Mouse (Mus musculus) lung, embryonic 16.5 days (tissue): Measurements from ENCODE around the gene Fut1. TPM values are rescaled to one million over a fixed set of nuclear protein-coding genes. Genes with fewer than 3 reads are reported as not detected.
"Not testable (repeated sequence)": the region's sequence is repeated elsewhere in the genome, so short reads cannot be mapped to it uniquely, and the experiment has no call there.

Source experiments
- ATAC-seq: fragments of 200-750 bp; cut with Nextera tagmentation; 2 replicates; pipeline ENCODE4 v1.8.0; 2017; ENCODE audit warnings: low read depth, mild to moderate bottlenecking, moderate library complexity
- H3K27ac ChIP-seq: fragments of 300-500 bp; sonication (generic); 2 replicates; pipeline ENCODE4 v1.5.1; 2014; ENCODE audit warnings: mild to moderate bottlenecking, control low read depth, low read length
- H3K27me3 ChIP-seq: fragments of 300-500 bp; sonication (generic); 2 replicates; pipeline ENCODE4 v1.6.1; 2014; ENCODE audit warnings: low read depth, low read length, mixed read lengths; ENCODE audit not compliant: control insufficient read depth, insufficient read depth
- H3K36me3 ChIP-seq: fragments of 300-500 bp; sonication (generic); 2 replicates; pipeline ENCODE4 v1.6.1; 2014; ENCODE audit warnings: low read length; ENCODE audit not compliant: control insufficient read depth, insufficient read depth
- H3K4me1 ChIP-seq: fragments of 300-500 bp; sonication (generic); replicated peaks from 2 replicates; pipeline ENCODE4 v1.6.1; 2014; ENCODE audit warnings: low read length, mixed read lengths; ENCODE audit not compliant: control insufficient read depth, insufficient read depth
- H3K4me2 ChIP-seq: fragments of 300-500 bp; sonication (generic); 2 replicates; pipeline ENCODE4 v1.6.1; 2014; ENCODE audit warnings: low read depth, low read length, control low read depth
- H3K4me3 ChIP-seq: fragments of 300-500 bp; sonication (generic); 2 replicates; pipeline ENCODE4 v1.5.1; 2014; ENCODE audit warnings: mild to moderate bottlenecking, low read length, control low read depth
- H3K9ac ChIP-seq: fragments of 300-500 bp; sonication (generic); 2 replicates; pipeline ENCODE4 v1.6.1; 2014; ENCODE audit warnings: low read length, control low read depth
- H3K9me3 ChIP-seq: fragments of 300-500 bp; sonication (generic); 2 replicates; pipeline ENCODE4 v1.6.1; 2016; ENCODE audit warnings: low read length; ENCODE audit not compliant: control insufficient read depth
- WGBS: fragments of 180-500 bp; shearing (Covaris S2); extraction: QIAGEN DNeasy Blood & Tissue Kit; methylation state at CpG from one replicate; pipeline ENCODE4 v1.1.7; 2014; 5-methylcytosine and 5-hydroxymethylcytosine counted together
- polyA plus RNA-seq: library from polyadenylated mRNA; unstranded; fragments of >200 nt; fragmentation: Nextera tagmentation; extraction: Ambion mirVana; gene quantifications from 2 replicates; pipeline ENCODE4 v1.2.1, GENCODE M21; 2015

The Fut1 gene
- polyA plus RNA-seq, 1 experiment from 2014 or later: 0.70 TPM

DNA sequence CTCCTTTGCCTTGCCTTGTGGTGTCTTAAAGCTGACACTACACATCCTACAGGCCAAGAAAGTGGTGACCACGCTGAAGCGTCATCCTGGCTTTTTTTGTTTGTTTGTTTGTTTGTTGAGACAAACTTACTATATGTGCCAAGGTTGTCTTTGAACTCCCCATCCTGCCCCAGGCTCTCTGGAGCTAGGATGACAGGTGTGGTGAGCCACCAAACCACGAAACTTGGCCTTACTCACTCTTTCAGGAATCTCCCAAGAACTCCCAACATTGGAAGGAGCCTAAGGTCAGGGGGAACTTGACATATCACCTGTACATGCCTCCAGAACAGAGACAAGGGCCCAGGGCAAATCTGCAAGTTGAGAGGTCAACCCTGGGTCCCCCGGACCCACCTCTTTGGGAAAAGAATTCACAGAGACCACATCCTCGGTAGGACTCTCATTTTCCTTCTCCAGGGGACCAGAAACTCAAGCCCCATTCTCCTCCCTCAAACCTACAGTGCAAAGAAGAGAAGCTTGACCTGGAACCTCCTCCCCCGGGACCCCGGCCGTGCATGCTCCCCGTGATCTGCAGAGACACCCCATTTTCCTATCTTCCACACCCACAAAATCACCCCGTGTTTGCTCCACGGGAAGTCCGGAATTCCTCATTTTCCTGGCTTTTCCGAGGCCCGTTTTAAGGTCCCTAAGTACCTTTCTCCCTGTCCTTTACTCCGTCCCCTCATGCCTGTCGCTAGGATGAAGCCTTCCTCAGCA is 25.6 kb downstream of the Fut1 start:
- no peaks in the 10 kb centered on the region for H3K27me3 ChIP-seq

DNA sequence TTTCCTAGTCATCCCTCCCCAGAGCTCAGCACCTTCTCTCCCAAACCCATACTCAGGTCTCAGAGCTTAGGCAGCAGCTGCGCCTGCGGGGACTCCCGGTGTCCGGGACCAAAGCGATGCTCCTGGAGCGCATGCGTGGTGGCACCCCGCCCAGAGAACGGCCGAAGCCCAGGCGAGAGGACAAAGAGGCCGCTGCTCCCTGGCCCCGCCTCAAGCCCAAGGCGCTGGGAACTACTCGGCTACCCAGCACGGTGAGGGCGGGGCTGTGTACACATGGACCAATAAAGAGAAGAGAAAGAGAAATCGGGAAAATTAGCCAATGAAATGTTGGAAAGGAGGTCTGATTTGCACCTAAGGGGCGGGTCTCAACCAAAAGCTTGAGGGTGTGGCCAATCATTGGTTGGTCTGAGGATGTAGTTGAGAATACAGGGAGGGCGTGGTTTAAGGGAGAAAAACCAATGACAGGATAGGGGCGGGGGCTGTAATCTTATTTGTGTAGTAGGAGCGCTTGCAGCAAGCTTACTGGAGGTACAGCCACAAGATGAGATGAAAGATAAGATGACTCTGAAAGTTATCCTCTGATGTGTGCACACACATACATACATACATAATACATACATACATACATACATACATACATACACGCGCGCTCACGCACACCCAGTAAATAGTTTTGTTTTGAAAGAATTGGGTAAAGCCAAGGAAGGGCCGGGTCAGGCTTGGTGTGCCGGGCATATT is 26.5 kb downstream of the Fut1 start:
- Histone ChIP-seq H3K9ac (peak overlapping the region; percentile 80), H3K4me2 (peak overlapping the region; percentile 91), H3K27ac (peak overlapping the region; percentile 89), H3K9me3 (no peaks in the 10 kb centered on the region), H3K27me3 (no peaks in the 10 kb centered on the region), H3K4me3 (peak overlapping the region; percentile 57), H3K36me3 (no peaks in the 10 kb centered on the region), H3K4me1 (peaks cover 41% of the 10 kb centered on the region)
- WGBS: 6% methylated on average over 28 of the region's 28 CpGs
- peak; percentile 92 for ATAC-seq

More for the DNA sequence above, 25.6 kb downstream of the Fut1 start:
- 27% methylated on average over 16 of the region's 16 CpGs for WGBS
- ATAC-seq: no peak
- peak overlapping the region; percentile 80 for H3K9ac ChIP-seq
- H3K9me3 ChIP-seq: no peaks in the 10 kb centered on the region
- no peaks in the 10 kb centered on the region for H3K36me3 ChIP-seq
- H3K4me1 ChIP-seq: peaks cover 47% of the 10 kb centered on the region
- H3K4me2 ChIP-seq: peak overlapping the region; percentile 91
- peak overlapping the region; percentile 57 for H3K4me3 ChIP-seq
- peak overlapping the region; percentile 89 for H3K27ac ChIP-seq

DNA sequence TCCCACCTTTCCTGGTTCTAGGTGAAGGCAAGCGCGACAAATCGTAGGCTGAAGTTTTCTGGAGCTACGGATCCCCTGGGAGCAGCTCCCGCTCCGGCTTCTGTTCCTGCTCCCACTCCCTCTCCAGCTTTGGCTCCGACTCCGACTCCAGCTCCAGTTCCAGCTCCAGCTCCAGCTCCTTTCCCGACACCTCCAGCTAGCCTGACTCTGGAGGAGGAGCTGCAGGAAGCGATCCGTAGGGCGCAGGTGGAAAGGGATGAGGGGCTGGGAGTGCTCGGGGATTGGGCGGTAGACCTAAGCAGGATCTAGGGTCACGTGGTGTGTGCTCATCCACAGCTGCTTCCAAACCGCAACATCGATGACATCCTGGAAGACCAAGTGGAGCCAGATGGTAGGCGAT is 27.1 kb downstream of the Fut1 start:
- Histone ChIP-seq H3K36me3 (no peaks in the 10 kb centered on the region), H3K4me2 (peak overlapping the region; percentile 91), H3K27me3 (no peaks in the 10 kb centered on the region), H3K4me1 (peaks cover 38% of the 10 kb centered on the region), H3K9me3 (no peaks in the 10 kb centered on the region), H3K9ac (peak overlapping the region; percentile 11; the same call in 1 of the 2 replicates), H3K4me3 (peak overlapping the region; percentile 30), H3K27ac (peak overlapping the region; percentile 51)
- ATAC-seq: peak; percentile 6
- WGBS: 8% methylated on average over 18 of the region's 18 CpGs

DNA sequence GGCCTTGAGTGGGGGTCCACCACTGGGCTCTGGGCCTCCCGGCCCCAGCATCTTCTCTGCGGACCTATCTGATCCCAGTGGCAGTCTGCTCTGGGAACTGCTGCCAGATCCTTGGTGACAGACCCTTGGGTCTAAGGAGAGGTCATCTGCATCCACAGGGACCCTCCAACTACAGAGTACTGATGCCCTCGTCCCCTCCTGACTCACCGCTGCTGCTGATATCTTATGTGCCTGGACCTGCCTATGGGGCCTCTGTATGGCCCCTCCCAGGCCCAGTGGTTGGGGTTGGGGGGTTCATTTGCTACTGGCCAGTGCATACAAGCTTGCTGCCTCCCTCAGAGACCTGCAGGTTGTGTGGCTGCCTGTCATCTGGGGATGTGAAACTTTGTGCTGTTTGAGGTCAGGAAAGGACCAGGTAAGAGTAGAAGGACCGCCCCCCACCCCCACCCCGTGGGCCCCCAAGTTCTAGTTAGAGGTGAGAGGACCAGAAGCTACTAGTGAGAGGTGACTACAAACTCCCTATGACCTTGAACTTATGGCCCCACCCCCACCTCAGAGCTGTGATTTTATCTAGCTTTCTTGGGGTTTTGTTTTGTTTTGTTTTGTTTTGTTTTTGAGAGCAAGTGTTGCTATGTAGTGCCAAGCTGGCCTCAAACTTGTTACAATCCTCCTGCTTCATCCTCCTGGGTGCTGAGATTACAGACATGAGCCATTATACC is 27.9 kb downstream of the Fut1 start:
- peak overlapping the region; percentile 11; the same call in 1 of the 2 replicates for H3K9ac ChIP-seq
- H3K9me3 ChIP-seq: no peaks in the 10 kb centered on the region
- no peaks in the 10 kb centered on the region for H3K27me3 ChIP-seq
- H3K27ac ChIP-seq: no peak overlapping the region
- no peak for ATAC-seq
- H3K4me2 ChIP-seq: no peak overlapping the region; the same call in 1 of the 2 replicates
- WGBS: 69% methylated on average over 6 of the region's 6 CpGs
- no peaks in the 10 kb centered on the region for H3K36me3 ChIP-seq
- no peak overlapping the region for H3K4me3 ChIP-seq
- H3K4me1 ChIP-seq: peaks cover 30% of the 10 kb centered on the region

DNA sequence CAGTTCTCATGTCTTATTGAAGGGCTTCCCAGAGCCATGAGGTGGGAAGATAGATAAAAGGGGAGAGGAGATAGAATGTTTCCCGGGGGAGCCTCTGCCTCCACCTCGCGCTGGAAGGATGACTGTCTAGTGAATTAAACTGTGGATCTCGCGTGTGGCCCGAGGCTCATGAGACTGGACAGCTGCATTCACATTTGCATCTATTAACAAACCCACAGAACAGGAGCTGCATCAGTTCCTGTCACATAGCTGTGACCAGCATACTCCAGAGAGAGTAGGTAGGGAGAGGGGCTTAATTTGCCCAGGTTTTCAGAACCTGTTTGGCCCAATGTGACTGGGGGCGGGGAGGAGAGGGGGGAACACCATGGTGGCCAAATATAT is 28.5 kb downstream of the Fut1 start:
- Histone ChIP-seq H3K27me3 (no peaks in the 10 kb centered on the region), H3K9ac (no peak overlapping the region), H3K4me1 (peaks cover 25% of the 10 kb centered on the region), H3K4me3 (no peak overlapping the region), H3K36me3 (no peaks in the 10 kb centered on the region), H3K27ac (no peak overlapping the region), H3K4me2 (no peak overlapping the region), H3K9me3 (no peaks in the 10 kb centered on the region)
- ATAC-seq: no peak
- 78% methylated on average over 7 of the region's 7 CpGs for WGBS

DNA sequence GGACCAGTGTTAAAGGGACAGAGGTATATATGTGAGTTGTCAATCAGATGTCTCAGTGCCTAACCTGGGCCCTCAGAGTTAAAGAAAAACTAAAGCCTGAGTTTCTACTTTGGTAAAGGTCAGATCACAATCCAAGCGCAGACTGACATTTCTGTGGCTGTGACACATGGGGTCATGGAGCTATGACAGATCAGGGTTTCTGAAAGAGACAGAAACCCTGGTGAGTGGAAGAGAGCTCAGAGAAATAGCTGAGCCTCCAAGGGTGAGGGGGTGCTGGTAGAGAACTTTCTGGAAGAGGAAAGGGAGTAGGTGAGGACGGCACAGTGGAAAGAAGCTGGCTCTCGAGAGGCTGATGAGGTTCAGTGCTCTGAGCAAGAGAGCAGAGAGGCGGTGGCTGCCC is 29.6 kb downstream of the Fut1 start:
- H3K4me2 ChIP-seq: no peak overlapping the region
- WGBS: 75% methylated on average over 4 of the region's 4 CpGs
- no peak overlapping the region for H3K4me3 ChIP-seq
- ATAC-seq: no peak
- H3K9ac ChIP-seq: no peak overlapping the region
- no peaks in the 10 kb centered on the region for H3K9me3 ChIP-seq
- no peak overlapping the region for H3K27ac ChIP-seq
- H3K36me3 ChIP-seq: no peaks in the 10 kb centered on the region
- H3K4me1 ChIP-seq: peaks cover 14% of the 10 kb centered on the region
- no peaks in the 10 kb centered on the region for H3K27me3 ChIP-seq

DNA sequence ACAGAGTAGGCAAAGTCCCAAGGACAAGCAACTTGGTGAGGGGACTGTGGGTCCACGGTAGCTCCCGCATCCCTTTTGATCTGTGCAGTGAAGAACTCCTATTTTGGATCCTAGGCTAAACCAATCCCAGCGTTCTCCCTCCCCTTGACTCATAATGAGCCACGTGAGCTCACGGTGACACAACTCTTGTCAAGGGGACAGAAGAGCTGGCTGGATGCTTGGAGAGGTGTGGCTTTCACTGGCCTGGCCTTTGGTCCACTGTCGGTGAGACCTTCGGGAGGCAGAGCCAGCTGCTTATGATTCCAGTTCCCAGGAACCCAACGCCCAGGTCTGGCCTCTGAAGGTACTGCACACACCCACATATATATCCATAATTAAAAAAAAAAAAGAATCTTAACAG is 32.3 kb downstream of the Fut1 start:
- H3K9me3 ChIP-seq: no peaks in the 10 kb centered on the region
- 64% methylated on average over 8 of the region's 8 CpGs for WGBS
- no peak overlapping the region for H3K27ac ChIP-seq
- H3K4me3 ChIP-seq: no peak overlapping the region
- H3K36me3 ChIP-seq: no peaks in the 10 kb centered on the region
- H3K27me3 ChIP-seq: no peaks in the 10 kb centered on the region
- H3K4me2 ChIP-seq: no peak overlapping the region
- no peak for ATAC-seq
- H3K9ac ChIP-seq: no peak overlapping the region
- H3K4me1 ChIP-seq: no peaks in the 10 kb centered on the region

DNA sequence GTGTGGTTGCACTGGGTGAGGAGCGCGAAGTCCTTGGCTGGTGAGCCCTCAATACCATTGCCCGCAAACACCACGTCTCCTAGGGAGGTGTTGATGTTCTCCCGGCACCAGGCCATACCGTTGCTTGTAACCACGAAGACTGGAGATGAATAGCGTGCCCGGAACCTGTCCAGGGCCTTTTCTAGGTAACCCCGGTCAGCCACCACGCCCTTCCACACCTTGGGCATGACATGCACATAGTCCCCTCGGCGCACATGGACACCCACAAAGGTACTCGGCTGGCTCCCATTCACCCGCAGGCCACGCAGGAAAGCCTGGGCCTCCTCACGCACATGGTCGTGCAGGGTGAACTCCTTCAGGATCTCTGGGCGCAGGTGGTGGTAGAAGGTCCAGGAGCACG is 33.4 kb downstream of the Fut1 start:
- H3K4me1 ChIP-seq, H3K27me3 ChIP-seq, ATAC-seq, H3K36me3 ChIP-seq, H3K9ac ChIP-seq, H3K27ac ChIP-seq, H3K9me3 ChIP-seq, H3K4me2 ChIP-seq, H3K4me3 ChIP-seq: not testable (repeated sequence)
- WGBS: 92% methylated on average over 20 of the region's 20 CpGs
